Mouse (Mus musculus) frontal cortex, postnatal 25 days (tissue): ENCODE data around the gene Ndel1.

ENCODE experiments used
- DNase-seq, 2 experiments: peaks; one replicate each; pipeline ENCODE4 v3.0.0; 2022; ENCODE audit warnings: low spot score in 2 of 2

Ndel1 gene

GRCm38 (mm10) chr11:68871748-68872147, at the start of gene Ndel1:
Ndel1 (minus strand) TSS chr11:68871858.
- no peak for DNase-seq

- no peak for DNase-seq
These were observed 42.9 kb upstream of the Ndel1 start for GRCm38 (mm10) chr11:68914566-68914965.

DNA sequence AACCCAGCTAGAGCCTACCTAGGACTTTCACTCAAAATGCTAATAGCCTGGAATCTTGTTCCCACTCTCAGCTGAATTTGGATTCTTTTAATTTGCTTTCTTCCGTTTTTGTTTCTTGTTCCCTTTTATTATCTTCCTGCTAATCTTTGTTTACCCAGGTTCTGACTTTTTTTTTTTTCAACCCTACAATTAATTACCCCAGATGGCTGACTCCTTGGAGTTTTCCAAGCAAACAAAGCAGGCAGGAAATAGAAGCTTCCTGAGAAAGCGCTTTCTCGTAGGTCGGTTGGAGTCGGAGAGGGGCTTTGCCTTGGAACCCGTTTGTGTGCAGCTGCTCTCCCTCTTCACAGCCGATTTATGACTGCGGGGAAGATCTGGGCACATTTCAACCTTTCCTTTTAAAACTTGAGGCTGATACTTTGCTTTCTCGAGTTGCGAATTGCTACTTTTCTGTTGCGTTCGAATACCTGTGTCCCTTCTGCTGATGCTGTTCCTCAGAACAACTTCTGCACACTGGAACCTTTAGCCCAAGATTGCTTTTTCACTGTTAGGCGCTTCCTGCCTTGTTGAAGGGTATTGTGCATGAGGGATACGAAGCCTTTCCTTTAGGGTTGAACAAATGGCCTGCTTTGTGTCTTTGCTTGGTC, 40.0 kb upstream of the Ndel1 start:
- DNase-seq: no peak

DNA sequence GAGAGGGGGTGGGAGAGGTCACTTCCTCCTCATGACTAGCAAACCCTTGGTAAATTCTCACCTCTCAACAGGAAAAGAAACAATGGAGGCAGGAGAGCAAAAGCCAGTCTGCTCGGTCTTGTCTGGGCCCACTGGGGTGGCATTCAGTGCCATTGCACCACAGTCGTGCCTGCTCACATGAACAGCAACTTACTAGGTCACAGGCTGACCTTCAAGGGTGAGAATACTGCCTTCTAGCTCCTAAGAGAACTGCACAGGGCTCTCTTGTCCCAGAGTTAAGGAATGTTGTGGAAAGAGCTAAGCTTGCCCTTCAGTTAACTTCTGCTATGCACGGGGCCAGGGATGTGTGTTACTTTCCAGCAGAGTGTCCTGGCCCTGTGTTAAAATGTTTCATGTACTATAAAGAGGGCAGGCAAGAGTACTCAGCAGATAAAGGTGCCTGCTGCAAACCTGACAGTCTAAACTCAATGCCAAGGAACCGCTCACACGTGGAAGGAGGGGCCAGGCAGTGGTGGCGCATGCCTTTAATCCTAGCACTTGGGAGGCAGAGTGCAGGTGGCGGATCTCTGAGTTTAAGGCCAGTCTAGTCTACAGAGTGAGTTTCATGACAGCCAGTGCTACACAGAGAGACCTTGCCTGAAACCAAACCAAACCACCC, 37.3 kb upstream of the Ndel1 start:
- no peak for DNase-seq

- no peak for DNase-seq
These were observed 35.6 kb upstream of the Ndel1 start for GRCm38 (mm10) chr11:68907251-68907650.

- DNase-seq: no peak
These were observed 34.8 kb upstream of the Ndel1 start for GRCm38 (mm10) chr11:68906461-68906790.

- no peak for DNase-seq
These were observed 34.2 kb upstream of the Ndel1 start for GRCm38 (mm10) chr11:68905665-68906460.

DNA sequence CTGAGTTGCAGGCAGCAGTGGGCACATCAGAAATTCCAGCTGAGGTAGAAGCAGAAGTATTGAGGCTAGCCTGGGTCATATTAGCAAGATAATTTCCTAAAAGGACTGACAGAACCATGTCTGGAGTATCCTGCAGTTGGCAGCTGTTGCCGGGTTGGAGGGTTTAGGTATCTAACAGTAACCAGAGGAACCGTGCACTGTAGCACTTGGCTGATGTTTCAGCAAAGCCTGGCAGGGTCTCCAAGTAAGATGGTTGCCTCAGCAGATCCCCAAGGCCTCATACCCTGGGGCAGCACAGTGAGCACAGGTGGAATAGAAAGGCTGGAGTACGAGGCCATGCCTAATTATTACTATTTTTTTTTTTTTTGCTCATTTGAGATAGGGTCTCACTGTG, 33.5 kb upstream of the Ndel1 start:
- no peak for DNase-seq

GRCm38 (mm10) chr11:68904375-68905137, 32.9 kb upstream of the Ndel1 start:
- peak; percentile 67 to 75 for DNase-seq

GRCm38 (mm10) chr11:68903775-68904174, 32.1 kb upstream of the Ndel1 start:
- DNase-seq: no peak

DNA sequence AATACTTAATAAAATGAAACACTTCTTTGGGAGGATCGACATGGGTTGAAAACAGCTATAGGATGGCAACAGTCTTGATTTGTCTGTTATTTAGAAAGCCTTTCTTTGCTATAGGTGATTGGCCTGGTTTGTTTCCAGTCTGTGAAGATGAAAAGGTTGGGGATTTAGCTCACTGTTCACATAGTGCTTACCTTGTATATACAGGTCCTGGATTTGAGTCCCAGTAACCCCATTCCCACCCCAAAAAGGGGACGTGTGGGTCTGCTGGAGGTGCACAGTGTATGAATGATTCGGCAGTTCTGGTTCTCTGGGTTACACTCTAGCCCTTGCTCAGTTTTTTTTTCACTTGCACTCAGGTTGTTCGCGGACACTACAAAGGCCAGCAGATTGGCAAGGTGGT, 31.2 kb upstream of the Ndel1 start:
- no peak for DNase-seq

- no peak for DNase-seq
These were observed 30.7 kb upstream of the Ndel1 start for GRCm38 (mm10) chr11:68902367-68902766.

DNA sequence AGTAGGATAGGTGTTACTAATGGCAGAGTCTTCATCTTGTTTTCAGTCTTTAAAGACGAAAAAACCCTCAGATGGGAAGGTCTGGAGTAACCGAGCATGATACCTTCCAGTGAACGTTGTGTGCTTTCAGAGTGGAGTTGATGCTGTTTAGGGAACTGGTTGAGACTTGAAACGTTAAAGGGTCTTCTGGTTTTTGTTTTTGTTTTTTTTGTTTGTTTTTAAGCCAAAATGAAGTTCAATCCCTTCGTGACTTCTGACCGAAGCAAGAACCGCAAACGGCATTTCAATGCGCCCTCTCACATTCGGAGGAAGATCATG, 30.3 kb upstream of the Ndel1 start:
- no peak for DNase-seq

- peak; percentile 99 to 100 for DNase-seq
These were observed 29.8 kb upstream of the Ndel1 start, which contains the start of gene Rpl26 for GRCm38 (mm10) chr11:68901351-68902046. Rpl26 (plus strand) TSS chr11:68901583.

DNA sequence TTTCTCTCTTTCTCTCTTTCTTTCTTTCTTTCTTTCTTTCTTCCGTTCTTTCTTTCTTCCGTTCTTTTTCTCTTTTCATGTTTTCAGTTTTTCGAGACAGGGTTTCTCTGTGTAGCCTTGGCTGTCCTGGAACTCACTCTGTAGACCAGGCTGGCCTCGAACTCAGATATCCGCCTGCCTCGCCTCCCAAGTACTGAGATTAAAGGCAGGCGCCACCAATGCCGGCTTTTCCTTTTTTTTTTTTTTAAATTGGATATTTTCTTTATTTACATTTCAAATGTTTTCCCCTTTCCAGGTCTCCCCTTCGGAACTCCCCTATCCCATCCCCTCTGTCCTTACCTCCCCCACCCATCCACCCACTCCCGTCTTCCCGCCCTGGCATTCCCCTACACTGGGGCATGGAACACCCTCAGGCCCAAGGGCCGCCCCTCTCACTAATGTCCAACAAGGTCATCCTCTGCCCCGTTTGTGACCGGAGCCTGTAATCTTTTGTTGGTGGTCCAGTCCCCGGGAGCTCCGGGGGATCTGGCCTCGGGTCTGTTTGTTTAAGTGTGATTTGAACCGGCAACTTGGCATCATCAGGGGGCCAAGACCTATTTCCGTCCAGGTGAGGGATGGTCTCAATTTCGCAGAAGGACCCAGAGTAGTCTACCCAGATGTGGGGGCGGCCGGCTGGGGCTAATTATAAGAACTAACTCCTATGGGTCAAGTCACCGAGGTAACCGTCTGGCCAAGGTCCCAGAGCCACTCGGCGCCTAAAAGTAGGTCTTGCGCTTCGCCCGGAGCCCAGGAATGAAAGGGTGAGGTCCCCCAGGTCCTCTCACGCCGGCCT, 29.1 kb upstream of the Ndel1 start:
- peak in 1 of 2 experiments; percentile 17 for DNase-seq

GRCm38 (mm10) chr11:68899815-68900214, 28.2 kb upstream of the Ndel1 start:
- no peak for DNase-seq

GRCm38 (mm10) chr11:68898790-68899189, 27.1 kb upstream of the Ndel1 start:
- DNase-seq: no peak

- no peak for DNase-seq
These were observed 26.2 kb upstream of the Ndel1 start for GRCm38 (mm10) chr11:68897838-68898237.

GRCm38 (mm10) chr11:68897120-68897519, 25.5 kb upstream of the Ndel1 start:
- no peak for DNase-seq

GRCm38 (mm10) chr11:68896247-68896646, 24.6 kb upstream of the Ndel1 start:
- DNase-seq: no peak
